Mouse (Mus musculus): ENCODE data around the gene Olfr92. TPM values are rescaled to one million over a fixed set of nuclear protein-coding genes. Genes with fewer than 3 reads are reported as not detected.

Gene Olfr92
- total RNA-seq, 2 experiments from 2014 or later: not detected

- DNase-seq (ENCODE audit: low spot score in 2 of 2): no peak
These were observed 56.8 kb downstream of the Olfr92 start for GRCm38 (mm10) chr17:37063063-37063462.

- no peak for DNase-seq (ENCODE audit: low spot score in 2 of 2)
These were observed 57.7 kb downstream of the Olfr92 start for GRCm38 (mm10) chr17:37062101-37062641.

- DNase-seq (ENCODE audit: low spot score in 2 of 2): no peak
These were observed 58.5 kb downstream of the Olfr92 start for GRCm38 (mm10) chr17:37061435-37061834.

Other genes starting within 250 kb of the Olfr92 start
- gene Trim40, start 230.0 kb downstream of the Olfr92 start, total RNA-seq (2021): under 1 TPM in 1 of 2 experiments, not detected in 1; 0.17 TPM
- not detected for gene Trim31, start 222.0 kb downstream of the Olfr92 start, total RNA-seq (2021)
- 1 to 10 TPM in 1 of 2 experiments, under 1 TPM in 1; 0.31 to 1.1 TPM for gene Rnf39, start 177.2 kb downstream of the Olfr92 start, total RNA-seq (2021)
- gene Ppp1r11, start 168.3 kb downstream of the Olfr92 start, total RNA-seq (2021): 10 to 100 TPM; 63.6 to 65.1 TPM
- gene Znrd1, start 161.5 kb downstream of the Olfr92 start, total RNA-seq (2021): 10 to 100 TPM; 35.8 to 41.6 TPM
- 1 to 10 TPM; 7.4 to 7.8 TPM for gene Znrd1as, start 161.5 kb downstream of the Olfr92 start, total RNA-seq (2021)
- gene 2410137M14Rik, start 138.9 kb downstream of the Olfr92 start, total RNA-seq (2021): not detected
- under 1 TPM; 0.56 to 0.62 TPM for gene H2-M5, start 130.6 kb downstream of the Olfr92 start, total RNA-seq (2021)
- gene Zfp57, start 118.9 kb downstream of the Olfr92 start, total RNA-seq (2021): 10 to 100 TPM; 12.7 to 18.0 TPM
- gene Mog, start 96.7 kb downstream of the Olfr92 start, total RNA-seq (2021): not detected
- 10 to 100 TPM; 68.2 TPM for gene Gabbr1, start 74.1 kb downstream of the Olfr92 start, total RNA-seq (2021)
- under 1 TPM in 1 of 2 experiments, not detected in 1; 0.14 TPM for gene Olfr90, start 31.6 kb downstream of the Olfr92 start, total RNA-seq (2021)
- gene Olfr91, start 21.8 kb downstream of the Olfr92 start, total RNA-seq (2021): not detected
- not detected for gene Olfr93, start 41.4 kb upstream of the Olfr92 start, total RNA-seq (2021)
- gene Ubd, start 73.8 kb upstream of the Olfr92 start, total RNA-seq (2021): not detected
- not detected for gene Olfr94, start 80.9 kb upstream of the Olfr92 start, total RNA-seq (2021)
- gene Olfr95, start 93.0 kb upstream of the Olfr92 start, total RNA-seq (2021): not detected
- not detected for gene Olfr96, start 100.1 kb upstream of the Olfr92 start, total RNA-seq (2021)
- gene Olfr97, start 117.2 kb upstream of the Olfr92 start, total RNA-seq (2021): not detected
- gene Olfr98, start 143.7 kb upstream of the Olfr92 start, total RNA-seq (2021): not detected
- 1 to 10 TPM; 4.3 to 5.6 TPM for gene H2-M3, start 150.1 kb upstream of the Olfr92 start, total RNA-seq (2021)
- gene Olfr99, start 163.4 kb upstream of the Olfr92 start, total RNA-seq (2021): not detected
- not detected for gene Olfr101, start 184.2 kb upstream of the Olfr92 start, total RNA-seq (2021)
- not detected for gene Olfr102, start 197.0 kb upstream of the Olfr92 start, total RNA-seq (2021)
- not detected for gene Olfr103, start 219.6 kb upstream of the Olfr92 start, total RNA-seq (2021)
- not detected for gene Olfr104-ps, start 239.5 kb upstream of the Olfr92 start, total RNA-seq (2021)